Mouse (Mus musculus): Measurements from ENCODE around the gene Wipi2.

GRCm38 (mm10) chr5:142595698-142596097, 31.8 kb upstream of the Wipi2 start:
- TF ChIP-seq CHD1 (IDR thresholded peaks at IDR 0.05; ENCODE audit: low read depth, low read length) (no peak), KAT2A (conservative IDR thresholded peaks at IDR 0.05; ENCODE audit: low read depth, low read length) (no peak), POLR2A (IDR thresholded peaks at IDR 0.05; ENCODE audit: control insufficient read depth in 1 of 2, insufficient read depth in 1 of 2, low read depth in 1 of 2, low read length in 2 of 2, poor library complexity in 1 of 2) (no peak), JUND (IDR thresholded peaks at IDR 0.05; ENCODE audit: low read depth, low read length) (no peak), CTCF (IDR thresholded peaks at IDR 0.05 in 2 of 3, conservative IDR thresholded peaks at IDR 0.05 in 1 of 3; ENCODE audit: control insufficient read depth in 1 of 3, insufficient read depth in 1 of 3, low read depth in 2 of 3, low read length in 3 of 3, poor library complexity in 1 of 3, severe bottlenecking in 1 of 3) (no peak), UBTF (IDR thresholded peaks at IDR 0.05; ENCODE audit: borderline replicate concordance, insufficient read depth, low read depth, low read length) (no peak), GATA1 (IDR thresholded peaks at IDR 0.05; ENCODE audit: low read depth, low read length) (no peak), ZNF384 (IDR thresholded peaks at IDR 0.05; ENCODE audit: low read depth, low read length) (no peak), SIN3A (IDR thresholded peaks at IDR 0.05; ENCODE audit: low read length) (no peak), TCF12 (IDR thresholded peaks at IDR 0.05; ENCODE audit: low read depth, low read length) (no peak), GABPA (IDR thresholded peaks at IDR 0.05; ENCODE audit: low read depth, low read length) (no peak), ZMIZ1 (IDR thresholded peaks at IDR 0.05; ENCODE audit: low read depth, low read length) (no peak), ETS1 (IDR thresholded peaks at IDR 0.05; ENCODE audit: low read depth, low read length) (no peak), MAX (IDR thresholded peaks at IDR 0.05; ENCODE audit: low read length) (no peak)

Measured in MEL (cell line).